Mouse (Mus musculus) embryonic facial prominence, embryonic 13.5 days (tissue): ENCODE data around the gene Pimreg. TPM values are rescaled to one million over a fixed set of nuclear protein-coding genes. Genes with fewer than 3 reads are reported as not detected.

ENCODE experiments used
- ATAC-seq: fragments of 200-750 bp; cut with Nextera tagmentation; 2 replicates; pipeline ENCODE4 v1.8.0; 2017; ENCODE audit warnings: low read depth; ENCODE audit not compliant: insufficient number of reproducible peaks, insufficient read depth, low FRiP score, low TSS enrichment
- H3K27ac ChIP-seq: fragments of 300-500 bp; sonication (generic); 2 replicates; pipeline ENCODE4 v1.5.1; 2015; ENCODE audit warnings: moderate library complexity, mild to moderate bottlenecking, inconsistent platforms
- H3K27me3 ChIP-seq: fragments of 300-500 bp; sonication (generic); 2 replicates; pipeline ENCODE4 v1.6.1; 2015; ENCODE audit warnings: mild to moderate bottlenecking, inconsistent platforms
- H3K36me3 ChIP-seq: fragments of 300-500 bp; sonication (generic); 2 replicates; pipeline ENCODE4 v1.6.1; 2015; ENCODE audit warnings: mild to moderate bottlenecking, inconsistent platforms
- H3K4me1 ChIP-seq: fragments of 300-500 bp; sonication (generic); 2 replicates; pipeline ENCODE4 v1.6.1; 2015; ENCODE audit warnings: inconsistent platforms
- H3K4me2 ChIP-seq: fragments of 300-500 bp; sonication (generic); 2 replicates; pipeline ENCODE4 v1.6.1; 2015; ENCODE audit warnings: moderate library complexity, mild to moderate bottlenecking, inconsistent platforms
- H3K4me3 ChIP-seq: fragments of 300-500 bp; sonication (generic); 2 replicates; pipeline ENCODE4 v1.5.1; 2015; ENCODE audit warnings: mild to moderate bottlenecking, inconsistent platforms
- H3K9ac ChIP-seq: fragments of 300-500 bp; sonication (generic); 2 replicates; pipeline ENCODE4 v1.6.1; 2015; ENCODE audit warnings: mild to moderate bottlenecking, inconsistent platforms
- H3K9me3 ChIP-seq: fragments of 300-500 bp; sonication (generic); 2 replicates; pipeline ENCODE4 v1.6.1; 2016; ENCODE audit warnings: inconsistent platforms
- WGBS: fragments of 180-500 bp; shearing (Covaris S2); methylation state at CpG from one replicate; pipeline ENCODE4 v1.1.7; 2015; ENCODE audit warnings: mixed read lengths; 5-methylcytosine and 5-hydroxymethylcytosine counted together
- polyA plus RNA-seq: library from polyadenylated mRNA; unstranded; fragments of >200 nt; fragmentation: Nextera tagmentation; extraction: Ambion mirVana; gene quantifications from 2 replicates; pipeline ENCODE4 v1.2.1, GENCODE M21; 2015

The Pimreg gene
- polyA plus RNA-seq, 1 experiment from 2014 or later = 128 TPM

DNA sequence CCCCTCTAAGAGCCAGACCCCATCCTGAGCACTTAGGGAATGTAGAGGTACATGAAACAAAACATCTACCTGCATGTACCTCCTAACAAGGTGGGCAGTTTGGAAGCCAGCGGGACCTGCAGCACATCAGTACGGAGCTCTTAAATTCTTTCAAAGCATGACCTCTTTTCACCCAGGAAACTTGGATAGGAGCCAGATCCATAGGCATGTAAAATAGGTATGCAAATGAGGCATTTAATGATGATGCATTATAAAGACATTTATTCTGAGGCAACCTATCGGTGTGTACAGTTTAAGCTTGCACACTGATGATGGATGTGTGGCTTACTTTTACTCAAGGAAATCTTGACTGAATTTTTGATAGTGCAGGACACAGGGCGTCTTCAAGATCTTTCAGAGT is 27.2 kb upstream of the Pimreg start:
- no peak for ATAC-seq

DNA sequence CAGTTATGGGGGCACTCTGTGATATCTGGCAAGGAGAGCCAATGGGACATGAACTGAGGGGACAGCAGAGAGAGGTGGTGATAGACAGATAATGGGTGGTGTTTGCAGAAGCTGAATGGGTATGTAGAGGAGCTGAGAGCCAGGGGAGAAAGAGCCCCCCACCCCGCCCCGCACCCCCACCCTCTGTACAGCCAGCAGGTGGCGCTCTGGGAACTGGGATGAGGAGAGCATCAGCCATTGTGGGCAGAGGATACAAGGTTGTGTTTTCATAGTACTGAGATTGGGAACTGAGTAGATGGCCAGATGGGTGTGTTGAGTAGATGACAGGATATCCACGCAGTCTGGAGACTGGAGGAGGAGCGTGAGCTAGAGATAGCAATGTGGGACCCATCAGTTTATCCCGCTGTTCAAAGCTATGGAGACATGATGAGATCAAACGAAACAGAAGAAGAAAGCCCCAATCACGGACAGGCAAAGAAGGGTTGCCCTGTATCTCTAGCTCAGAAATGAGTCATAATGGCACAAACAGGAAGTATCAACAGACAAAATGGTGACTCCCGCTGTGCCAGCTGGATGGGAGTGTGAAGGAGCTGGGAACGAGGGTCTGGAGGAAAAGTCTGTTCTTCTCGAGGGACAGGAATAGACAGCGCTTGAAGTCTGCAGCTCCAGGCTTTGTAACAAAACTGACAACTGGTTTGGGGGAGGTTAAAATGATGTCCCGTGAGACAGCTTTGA is 25.1 kb upstream of the Pimreg start:
- Histone ChIP-seq H3K4me3 (no peak overlapping the region), H3K27me3 (no peaks in the 10 kb centered on the region), H3K36me3 (no peaks in the 10 kb centered on the region), H3K4me1 (peaks cover 11% of the 10 kb centered on the region), H3K4me2 (no peak overlapping the region), H3K27ac (no peak overlapping the region), H3K9ac (no peak overlapping the region), H3K9me3 (no peaks in the 10 kb centered on the region)
- ATAC-seq = no peak
- WGBS = 80% methylated on average over 13 of the region's 13 CpGs

More for the DNA sequence above, 27.2 kb upstream of the Pimreg start:
- H3K27ac ChIP-seq = no peak overlapping the region
- no peak overlapping the region for H3K9ac ChIP-seq
- no peak overlapping the region for H3K4me2 ChIP-seq
- H3K27me3 ChIP-seq = no peaks in the 10 kb centered on the region
- 76% methylated on average over 4 of the region's 4 CpGs for WGBS
- H3K36me3 ChIP-seq = no peaks in the 10 kb centered on the region
- no peak overlapping the region for H3K4me3 ChIP-seq
- peaks cover 27% of the 10 kb centered on the region for H3K4me1 ChIP-seq
- no peaks in the 10 kb centered on the region for H3K9me3 ChIP-seq

DNA sequence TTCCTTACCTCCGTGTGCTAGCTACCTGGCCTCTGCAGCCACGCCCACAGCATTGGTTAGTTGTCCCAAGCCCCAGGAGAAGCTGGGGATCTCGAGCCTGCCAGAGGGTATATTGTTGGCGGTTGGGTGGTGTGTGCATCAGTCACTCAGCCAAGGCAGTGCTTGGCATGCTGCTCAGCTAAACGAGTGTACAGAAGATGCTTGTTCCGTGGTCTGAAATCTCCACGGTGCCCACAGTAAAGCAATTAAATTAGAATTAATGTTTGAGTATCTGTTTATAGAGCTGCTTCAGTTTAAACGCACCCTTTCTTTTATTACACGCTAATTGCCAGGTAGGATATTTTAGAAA is 24.6 kb upstream of the Pimreg start:
- H3K27ac ChIP-seq = no peak overlapping the region
- no peaks in the 10 kb centered on the region for H3K27me3 ChIP-seq
- H3K9ac ChIP-seq = no peak overlapping the region
- H3K4me2 ChIP-seq = no peak overlapping the region
- no peak overlapping the region for H3K4me3 ChIP-seq
- WGBS = 61% methylated on average over 9 of the region's 9 CpGs
- no peaks in the 10 kb centered on the region for H3K9me3 ChIP-seq
- peaks cover 8% of the 10 kb centered on the region; the same call in 1 of the 2 replicates for H3K4me1 ChIP-seq
- no peaks in the 10 kb centered on the region for H3K36me3 ChIP-seq
- no peak for ATAC-seq

DNA sequence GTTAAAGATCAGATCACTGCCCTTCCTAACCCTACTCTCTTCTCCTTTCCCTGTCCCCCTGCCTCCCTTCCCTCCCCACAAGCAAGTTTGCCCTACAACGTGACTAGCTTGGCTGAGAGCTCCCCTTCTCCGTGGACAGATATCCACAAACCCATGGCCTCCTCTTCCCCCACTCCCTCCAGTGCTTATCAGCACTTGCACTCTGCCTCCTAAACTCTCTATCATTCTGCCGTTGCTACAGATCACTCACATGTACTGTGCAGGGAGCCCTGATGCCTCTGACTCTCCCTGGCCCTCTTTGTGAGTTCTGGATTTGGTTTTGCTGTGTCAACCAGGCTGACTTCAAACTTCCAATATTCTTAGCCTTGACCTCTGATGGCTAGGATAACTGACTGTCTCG is 20.8 kb upstream of the Pimreg start:
- WGBS = 82% methylated on average over 4 of the region's 4 CpGs
- Histone ChIP-seq H3K4me3 (no peak overlapping the region), H3K9ac (no peak overlapping the region), H3K27me3 (no peaks in the 10 kb centered on the region), H3K27ac (no peak overlapping the region), H3K4me2 (no peak overlapping the region), H3K4me1 (peaks cover 9% of the 10 kb centered on the region), H3K36me3 (no peaks in the 10 kb centered on the region), H3K9me3 (no peaks in the 10 kb centered on the region)
- no peak for ATAC-seq

DNA sequence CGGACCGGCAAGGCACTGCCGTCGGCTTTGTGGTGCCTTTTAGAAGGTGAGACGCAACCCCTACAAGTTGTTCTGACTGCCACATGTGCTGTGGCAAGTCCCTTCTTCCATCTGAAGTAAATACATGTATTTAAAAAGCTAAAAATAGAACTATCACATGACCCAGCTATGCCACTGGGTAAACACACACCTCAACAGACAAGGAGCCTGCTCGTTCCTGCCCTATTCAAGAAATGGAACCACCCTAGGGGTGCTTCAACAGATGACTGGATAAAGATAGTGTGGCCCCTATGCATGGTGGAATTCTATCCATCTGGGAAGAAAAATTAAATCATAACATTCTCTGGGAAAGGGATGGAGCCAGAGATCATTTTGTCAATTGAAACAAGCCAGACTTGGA is 19.0 kb upstream of the Pimreg start:
- WGBS = 56% methylated on average over 6 of the region's 6 CpGs
- H3K4me2 ChIP-seq = no peak overlapping the region
- no peak overlapping the region for H3K9ac ChIP-seq
- no peak overlapping the region for H3K4me3 ChIP-seq
- ATAC-seq = no peak
- no peaks in the 10 kb centered on the region; the same call in 1 of the 2 replicates for H3K27me3 ChIP-seq
- H3K36me3 ChIP-seq = no peaks in the 10 kb centered on the region
- no peak overlapping the region for H3K27ac ChIP-seq
- H3K4me1 ChIP-seq = peaks cover 9% of the 10 kb centered on the region
- no peaks in the 10 kb centered on the region for H3K9me3 ChIP-seq

DNA sequence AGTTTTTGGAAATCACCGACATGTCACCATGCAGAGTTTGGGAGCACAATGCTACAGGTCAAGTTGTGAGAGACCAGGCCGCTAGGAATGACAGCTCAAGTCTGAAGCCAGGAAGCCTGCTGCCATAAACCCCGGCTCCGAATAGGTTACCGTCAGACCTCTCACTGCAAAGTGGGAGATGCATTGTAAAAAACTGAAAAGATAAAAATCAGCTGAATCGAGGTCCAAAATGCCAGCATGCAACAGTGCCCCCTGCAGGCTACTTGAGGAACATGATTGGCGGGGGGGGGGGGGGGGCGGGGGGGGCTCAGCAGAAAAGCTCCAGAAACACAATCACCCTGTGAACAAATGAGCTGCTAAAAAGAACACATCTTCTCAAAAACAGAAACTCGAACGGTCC is 18.3 kb upstream of the Pimreg start:
- H3K4me3 ChIP-seq = no peak overlapping the region
- no peaks in the 10 kb centered on the region; the same call in 1 of the 2 replicates for H3K27me3 ChIP-seq
- H3K9ac ChIP-seq = no peak overlapping the region
- no peaks in the 10 kb centered on the region for H3K36me3 ChIP-seq
- H3K27ac ChIP-seq = no peak overlapping the region
- no peaks in the 10 kb centered on the region for H3K9me3 ChIP-seq
- ATAC-seq = no peak
- WGBS = 33% methylated on average over 10 of the region's 10 CpGs
- peaks cover 9% of the 10 kb centered on the region for H3K4me1 ChIP-seq
- no peak overlapping the region for H3K4me2 ChIP-seq

DNA sequence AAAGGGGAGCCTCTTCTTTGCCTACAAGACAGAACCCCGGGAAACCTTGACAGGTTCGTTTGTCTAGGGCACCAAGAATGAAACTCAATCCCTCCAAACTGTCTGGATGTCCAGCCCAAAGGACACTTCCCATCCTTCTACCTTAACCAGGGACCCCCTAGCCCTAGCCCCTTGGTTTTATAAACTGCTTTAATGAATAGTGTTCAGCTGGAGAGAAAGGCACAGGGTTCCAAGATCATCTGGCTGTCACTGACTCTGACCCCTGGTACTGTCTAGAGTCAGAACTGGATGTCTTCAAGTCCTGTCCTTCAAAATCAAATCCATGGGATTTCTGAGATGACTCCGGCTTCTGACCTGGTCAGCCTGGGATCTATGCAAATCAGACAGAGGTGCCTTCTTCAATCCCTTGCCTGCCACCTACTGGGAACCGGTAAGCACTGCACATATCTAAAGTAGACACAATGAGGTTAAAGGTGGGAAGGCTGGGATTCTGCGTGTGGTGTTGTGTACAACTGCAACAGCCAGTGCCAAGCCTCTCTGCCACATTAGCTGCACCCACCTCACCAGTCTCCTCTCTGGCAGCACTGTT is 17.5 kb upstream of the Pimreg start:
- peaks cover 14% of the 10 kb centered on the region for H3K4me1 ChIP-seq
- H3K36me3 ChIP-seq = no peaks in the 10 kb centered on the region
- H3K4me2 ChIP-seq = no peak overlapping the region
- H3K27me3 ChIP-seq = peaks cover 5% of the 10 kb centered on the region
- ATAC-seq = no peak
- 25% methylated on average over 5 of the region's 5 CpGs for WGBS
- no peak overlapping the region for H3K9ac ChIP-seq
- no peaks in the 10 kb centered on the region for H3K9me3 ChIP-seq
- no peak overlapping the region for H3K4me3 ChIP-seq
- no peak overlapping the region for H3K27ac ChIP-seq

DNA sequence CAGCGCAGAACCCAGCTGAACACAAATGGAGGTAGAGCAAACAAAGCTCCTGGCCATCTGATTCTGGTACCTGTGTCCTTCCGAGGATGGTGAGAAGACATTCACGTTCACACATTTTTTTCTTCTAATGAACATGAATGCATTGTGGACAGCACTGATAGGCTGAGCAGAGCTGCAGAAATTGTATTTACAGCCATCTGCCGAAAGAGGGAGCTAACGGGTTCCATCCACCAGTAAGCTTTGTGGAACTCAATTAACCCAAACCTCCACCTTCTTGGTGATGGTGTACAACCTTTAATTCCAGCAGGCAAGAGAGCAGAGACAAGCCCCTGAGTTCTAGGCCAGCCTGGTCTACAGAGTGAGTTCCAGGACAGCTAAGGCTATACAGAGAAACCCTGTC is 16.0 kb upstream of the Pimreg start:
- H3K27ac ChIP-seq = no peak overlapping the region
- no peaks in the 10 kb centered on the region for H3K36me3 ChIP-seq
- WGBS = 44% methylated on average over 5 of the region's 5 CpGs
- no peaks in the 10 kb centered on the region for H3K9me3 ChIP-seq
- ATAC-seq = no peak
- no peak overlapping the region for H3K9ac ChIP-seq
- no peak overlapping the region for H3K4me2 ChIP-seq
- H3K4me1 ChIP-seq = peaks cover 15% of the 10 kb centered on the region
- peaks cover 16% of the 10 kb centered on the region for H3K27me3 ChIP-seq
- H3K4me3 ChIP-seq = no peak overlapping the region

DNA sequence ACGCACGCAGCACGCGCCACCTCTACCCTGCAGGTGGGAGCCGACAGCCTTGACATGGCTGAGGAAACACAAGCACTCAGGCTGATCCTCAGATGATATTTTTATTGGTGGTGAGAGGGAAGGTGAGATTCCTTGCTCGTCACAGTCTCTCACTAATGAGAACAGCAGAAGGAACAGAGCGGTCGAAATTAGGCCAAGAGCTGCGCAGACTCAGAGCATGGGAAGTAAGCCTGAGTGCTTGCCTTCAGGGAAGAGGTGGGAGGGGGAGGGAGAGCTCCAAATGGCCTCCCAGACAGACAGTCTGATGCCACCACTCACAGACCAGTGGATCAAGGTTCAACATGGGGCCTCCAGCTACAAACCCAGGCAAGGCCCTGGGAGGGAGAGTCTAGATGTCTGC is 15.3 kb upstream of the Pimreg start:
- Histone ChIP-seq H3K27ac (no peak overlapping the region), H3K4me1 (peaks cover 15% of the 10 kb centered on the region), H3K27me3 (peaks cover 16% of the 10 kb centered on the region), H3K4me2 (no peak overlapping the region), H3K4me3 (no peak overlapping the region), H3K9ac (no peak overlapping the region), H3K36me3 (no peaks in the 10 kb centered on the region), H3K9me3 (no peaks in the 10 kb centered on the region)
- ATAC-seq = no peak
- WGBS = 82% methylated on average over 9 of the region's 9 CpGs

DNA sequence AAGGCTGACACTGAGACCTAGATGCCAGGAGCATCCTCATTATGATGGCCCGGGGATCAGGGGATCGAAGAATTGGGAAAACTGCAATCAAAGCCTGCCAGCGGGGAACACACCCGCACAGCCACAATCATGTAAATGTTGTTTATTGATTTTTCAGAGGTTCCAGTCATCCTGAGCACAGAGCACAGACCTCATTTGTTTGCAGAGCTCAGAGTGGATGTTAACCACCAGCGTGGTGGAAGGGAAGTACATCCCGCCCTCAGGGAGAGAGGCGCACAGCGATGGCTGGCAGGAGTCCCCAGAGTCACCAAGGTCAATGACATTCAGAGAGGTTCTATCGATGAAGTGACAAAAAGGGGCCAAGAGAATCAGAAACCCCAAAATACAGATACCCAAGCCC is 14.0 kb upstream of the Pimreg start:
- H3K9ac ChIP-seq = no peak overlapping the region
- H3K4me2 ChIP-seq = no peak overlapping the region
- ATAC-seq = no peak
- H3K4me3 ChIP-seq = no peak overlapping the region
- WGBS = 62% methylated on average over 9 of the region's 9 CpGs
- no peak overlapping the region for H3K27ac ChIP-seq
- peaks cover 13% of the 10 kb centered on the region for H3K4me1 ChIP-seq
- peaks cover 16% of the 10 kb centered on the region for H3K27me3 ChIP-seq
- no peaks in the 10 kb centered on the region for H3K36me3 ChIP-seq
- H3K9me3 ChIP-seq = no peaks in the 10 kb centered on the region

DNA sequence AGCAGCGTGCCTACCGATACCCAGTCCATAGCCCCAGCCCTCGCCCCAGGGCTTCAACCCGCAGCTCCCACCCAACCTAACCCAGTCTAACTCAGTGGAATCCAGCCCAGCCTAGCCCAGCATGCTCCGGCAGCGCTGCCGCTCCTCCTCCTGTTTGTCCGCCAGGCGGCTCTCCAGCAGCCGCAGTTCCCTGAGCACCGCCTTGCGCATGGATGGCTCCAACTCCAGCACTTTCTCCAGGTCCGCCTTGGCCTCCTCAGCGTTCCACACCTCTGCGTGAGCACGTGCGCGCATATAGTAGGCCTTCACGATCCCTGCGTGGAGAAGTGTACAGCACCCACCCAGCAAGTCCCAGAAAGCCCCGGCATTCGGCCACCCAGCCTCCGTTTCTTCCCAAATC is 12.7 kb upstream of the Pimreg start:
- H3K4me2 ChIP-seq = 0 out of 2 replicates have a peak overlapping the region, but pooled peaks have one; percentile 16
- ATAC-seq = no peak
- H3K9ac ChIP-seq = 0 out of 2 replicates have a peak overlapping the region, but pooled peaks have one; percentile 27
- no peak overlapping the region for H3K4me3 ChIP-seq
- H3K4me1 ChIP-seq = peaks cover 6% of the 10 kb centered on the region; the same call in 1 of the 2 replicates
- no peak overlapping the region for H3K27ac ChIP-seq
- H3K36me3 ChIP-seq = no peaks in the 10 kb centered on the region
- 15% methylated on average over 23 of the region's 23 CpGs for WGBS
- H3K9me3 ChIP-seq = no peaks in the 10 kb centered on the region
- H3K27me3 ChIP-seq = peaks cover 16% of the 10 kb centered on the region

DNA sequence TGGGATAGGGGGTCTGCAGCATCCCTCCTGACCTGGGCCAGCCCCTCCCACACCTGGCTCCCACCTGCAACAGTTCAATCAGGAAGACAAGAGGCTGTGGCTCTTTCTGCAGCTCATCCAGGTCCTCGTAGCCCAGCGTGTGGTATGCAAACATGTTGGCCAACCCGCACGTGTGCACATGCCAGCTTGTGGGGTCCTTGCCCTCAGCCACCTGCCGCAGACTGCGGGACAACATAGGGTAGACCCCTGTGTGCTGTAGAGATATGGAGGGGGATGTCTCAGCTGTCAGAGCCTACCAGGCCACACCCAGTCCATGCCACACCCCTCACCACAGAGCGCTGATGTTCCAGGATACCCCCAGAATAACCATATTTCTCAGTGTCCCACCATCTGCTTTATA is 10.5 kb upstream of the Pimreg start:
- Histone ChIP-seq H3K27ac (no peak overlapping the region), H3K9me3 (no peaks in the 10 kb centered on the region), H3K36me3 (no peaks in the 10 kb centered on the region), H3K27me3 (peaks cover 16% of the 10 kb centered on the region), H3K4me2 (no peak overlapping the region), H3K9ac (no peak overlapping the region), H3K4me3 (no peak overlapping the region), H3K4me1 (peaks cover 6% of the 10 kb centered on the region; the same call in 1 of the 2 replicates)
- no peak for ATAC-seq
- WGBS = 89% methylated on average over 7 of the region's 7 CpGs
